Mouse (Mus musculus): ENCODE measurements around the gene Asah2. TPM values are rescaled to one million over a fixed set of nuclear protein-coding genes. Genes with fewer than 3 reads are reported as not detected.

The Asah2 gene
- polyA plus RNA-seq, 1 experiment from 2014 or later, result 0.22 TPM

GRCm38 (mm10) chr19:32106750-32107149 is 1.3 kb downstream of the Asah2 start:
- no peak overlapping the region for H3K4me2 ChIP-seq (ENCODE audit: low read length)
- H3K27ac ChIP-seq (ENCODE audit: low read length), result no peak overlapping the region
- 90% methylated on average over 2 of the region's 2 CpGs for WGBS
- H3K4me3 ChIP-seq (replicated peaks; ENCODE audit: low read length), result no peak overlapping the region
- H3K9me3 ChIP-seq (ENCODE audit: control insufficient read depth, low read length), result no peaks in the 10 kb centered on the region
- ATAC-seq, result no peak
- no peak overlapping the region for H3K9ac ChIP-seq (replicated peaks; ENCODE audit: low read depth, low read length)
- H3K27me3 ChIP-seq (replicated peaks; ENCODE audit: control insufficient read depth, insufficient read depth, low read length), result no peaks in the 10 kb centered on the region
- H3K36me3 ChIP-seq (ENCODE audit: control insufficient read depth, insufficient read depth), result no peaks in the 10 kb centered on the region
- H3K4me1 ChIP-seq (replicated peaks; ENCODE audit: control insufficient read depth, insufficient read depth, low read length), result no peaks in the 10 kb centered on the region

GRCm38 (mm10) chr19:32104217-32104616 is 3.8 kb downstream of the Asah2 start:
- no peak overlapping the region for H3K4me2 ChIP-seq (ENCODE audit: low read length)
- H3K27ac ChIP-seq (ENCODE audit: low read length), result no peak overlapping the region
- 71% methylated on average over 4 of the region's 4 CpGs for whole genome bisulfite sequencing
- H3K4me3 ChIP-seq (replicated peaks; ENCODE audit: low read length), result no peak overlapping the region
- H3K9ac ChIP-seq (replicated peaks; ENCODE audit: low read depth, low read length), result no peak overlapping the region
- H3K4me1 ChIP-seq (replicated peaks; ENCODE audit: control insufficient read depth, insufficient read depth, low read length), result no peaks in the 10 kb centered on the region
- H3K36me3 ChIP-seq (ENCODE audit: control insufficient read depth, insufficient read depth), result no peaks in the 10 kb centered on the region
- H3K9me3 ChIP-seq (ENCODE audit: control insufficient read depth, low read length), result no peaks in the 10 kb centered on the region
- no peak for ATAC-seq
- no peaks in the 10 kb centered on the region for H3K27me3 ChIP-seq (replicated peaks; ENCODE audit: control insufficient read depth, insufficient read depth, low read length)

GRCm38 (mm10) chr19:32102976-32103300 is 5.1 kb downstream of the Asah2 start:
- Histone ChIP-seq H3K9ac (replicated peaks; ENCODE audit: low read depth, low read length) (peak overlapping the region; percentile 48), H3K27ac (ENCODE audit: low read length) (no peak overlapping the region), H3K4me3 (replicated peaks; ENCODE audit: low read length) (peak overlapping the region; percentile 41), H3K4me2 (ENCODE audit: low read length) (peak overlapping the region; percentile 65), H3K36me3 (ENCODE audit: control insufficient read depth, insufficient read depth) (no peaks in the 10 kb centered on the region), H3K4me1 (replicated peaks; ENCODE audit: control insufficient read depth, insufficient read depth, low read length) (no peaks in the 10 kb centered on the region), H3K9me3 (ENCODE audit: control insufficient read depth, low read length) (no peaks in the 10 kb centered on the region), H3K27me3 (replicated peaks; ENCODE audit: control insufficient read depth, insufficient read depth, low read length) (no peaks in the 10 kb centered on the region)
- ATAC-seq, result peak; percentile 48
- 5% methylated on average over 9 of the region's 9 CpGs for WGBS

GRCm38 (mm10) chr19:32102294-32102975 is 5.6 kb downstream of the Asah2 start:
- no peak overlapping the region for H3K27ac ChIP-seq (ENCODE audit: low read length)
- H3K4me1 ChIP-seq (replicated peaks; ENCODE audit: control insufficient read depth, insufficient read depth, low read length), result no peaks in the 10 kb centered on the region
- 25% methylated on average over 18 of the region's 18 CpGs for WGBS
- H3K36me3 ChIP-seq (ENCODE audit: control insufficient read depth, insufficient read depth), result no peaks in the 10 kb centered on the region
- peak overlapping the region; percentile 48 for H3K9ac ChIP-seq (replicated peaks; ENCODE audit: low read depth, low read length)
- peak overlapping the region; percentile 65 for H3K4me2 ChIP-seq (ENCODE audit: low read length)
- no peaks in the 10 kb centered on the region for H3K27me3 ChIP-seq (replicated peaks; ENCODE audit: control insufficient read depth, insufficient read depth, low read length)
- ATAC-seq, result peak; percentile 41; the same call in 1 of the 2 replicates
- H3K9me3 ChIP-seq (ENCODE audit: control insufficient read depth, low read length), result no peaks in the 10 kb centered on the region
- peak overlapping the region; percentile 41 for H3K4me3 ChIP-seq (replicated peaks; ENCODE audit: low read length)

GRCm38 (mm10) chr19:32098582-32098981 is 9.4 kb downstream of the Asah2 start:
- H3K27me3 ChIP-seq (replicated peaks; ENCODE audit: control insufficient read depth, insufficient read depth, low read length), result no peaks in the 10 kb centered on the region
- no peak overlapping the region for H3K4me2 ChIP-seq (ENCODE audit: low read length)
- no peak overlapping the region for H3K4me3 ChIP-seq (replicated peaks; ENCODE audit: low read length)
- no peaks in the 10 kb centered on the region for H3K36me3 ChIP-seq (ENCODE audit: control insufficient read depth, insufficient read depth)
- no peaks in the 10 kb centered on the region for H3K4me1 ChIP-seq (replicated peaks; ENCODE audit: control insufficient read depth, insufficient read depth, low read length)
- no peak overlapping the region for H3K9ac ChIP-seq (replicated peaks; ENCODE audit: low read depth, low read length)
- no peaks in the 10 kb centered on the region for H3K9me3 ChIP-seq (ENCODE audit: control insufficient read depth, low read length)
- 78% methylated on average over 3 of the region's 3 CpGs for WGBS
- H3K27ac ChIP-seq (ENCODE audit: low read length), result no peak overlapping the region
- no peak for ATAC-seq

- 88% methylated on average over 4 of the region's 4 CpGs for WGBS
- no peak for ATAC-seq
- no peaks in the 10 kb centered on the region for H3K4me1 ChIP-seq (replicated peaks; ENCODE audit: control insufficient read depth, insufficient read depth, low read length)
These were observed 15.7 kb downstream of the Asah2 start for GRCm38 (mm10) chr19:32092358-32092757.

GRCm38 (mm10) chr19:32090804-32091203 is 17.2 kb downstream of the Asah2 start:
- Histone ChIP-seq H3K27me3 (replicated peaks; ENCODE audit: control insufficient read depth, insufficient read depth, low read length) (no peaks in the 10 kb centered on the region), H3K36me3 (ENCODE audit: control insufficient read depth, insufficient read depth) (no peaks in the 10 kb centered on the region), H3K4me3 (replicated peaks; ENCODE audit: low read length) (no peak overlapping the region), H3K9ac (replicated peaks; ENCODE audit: low read depth, low read length) (no peak overlapping the region), H3K4me2 (ENCODE audit: low read length) (no peak overlapping the region), H3K9me3 (ENCODE audit: control insufficient read depth, low read length) (no peaks in the 10 kb centered on the region), H3K4me1 (replicated peaks; ENCODE audit: control insufficient read depth, insufficient read depth, low read length) (no peaks in the 10 kb centered on the region), H3K27ac (ENCODE audit: low read length) (no peak overlapping the region)
- 87% methylated on average over 4 of the region's 4 CpGs for WGBS
- no peak for ATAC-seq

More at GRCm38 (mm10) chr19:32092358-32092757, 15.7 kb downstream of the Asah2 start:
- H3K4me3 ChIP-seq (replicated peaks; ENCODE audit: low read length), result no peak overlapping the region
- H3K9ac ChIP-seq (replicated peaks; ENCODE audit: low read depth, low read length), result no peak overlapping the region
- H3K4me2 ChIP-seq (ENCODE audit: low read length), result no peak overlapping the region
- no peaks in the 10 kb centered on the region for H3K27me3 ChIP-seq (replicated peaks; ENCODE audit: control insufficient read depth, insufficient read depth, low read length)
- H3K36me3 ChIP-seq (ENCODE audit: control insufficient read depth, insufficient read depth), result no peaks in the 10 kb centered on the region
- H3K27ac ChIP-seq (ENCODE audit: low read length), result no peak overlapping the region
- H3K9me3 ChIP-seq (ENCODE audit: control insufficient read depth, low read length), result no peaks in the 10 kb centered on the region

GRCm38 (mm10) chr19:32088570-32088969 is 19.4 kb downstream of the Asah2 start:
- Histone ChIP-seq H3K4me1 (replicated peaks; ENCODE audit: control insufficient read depth, insufficient read depth, low read length) (no peaks in the 10 kb centered on the region), H3K9me3 (ENCODE audit: control insufficient read depth, low read length) (no peaks in the 10 kb centered on the region), H3K9ac (replicated peaks; ENCODE audit: low read depth, low read length) (no peak overlapping the region), H3K4me2 (ENCODE audit: low read length) (no peak overlapping the region), H3K27me3 (replicated peaks; ENCODE audit: control insufficient read depth, insufficient read depth, low read length) (no peaks in the 10 kb centered on the region), H3K27ac (ENCODE audit: low read length) (no peak overlapping the region), H3K4me3 (replicated peaks; ENCODE audit: low read length) (no peak overlapping the region), H3K36me3 (ENCODE audit: control insufficient read depth, insufficient read depth) (no peaks in the 10 kb centered on the region)
- 90% methylated on average over 1 of the region's 1 CpGs for WGBS
- no peak for ATAC-seq

GRCm38 (mm10) chr19:32087736-32088470 is 20.1 kb downstream of the Asah2 start:
- no peaks in the 10 kb centered on the region for H3K27me3 ChIP-seq (replicated peaks; ENCODE audit: control insufficient read depth, insufficient read depth, low read length)
- H3K36me3 ChIP-seq (ENCODE audit: control insufficient read depth, insufficient read depth), result no peaks in the 10 kb centered on the region
- H3K4me1 ChIP-seq (replicated peaks; ENCODE audit: control insufficient read depth, insufficient read depth, low read length), result no peaks in the 10 kb centered on the region
- no peak overlapping the region for H3K4me3 ChIP-seq (replicated peaks; ENCODE audit: low read length)
- no peak overlapping the region for H3K27ac ChIP-seq (ENCODE audit: low read length)
- no peak overlapping the region for H3K9ac ChIP-seq (replicated peaks; ENCODE audit: low read depth, low read length)
- 88% methylated on average over 6 of the region's 6 CpGs for WGBS
- no peak for ATAC-seq
- no peak overlapping the region for H3K4me2 ChIP-seq (ENCODE audit: low read length)
- no peaks in the 10 kb centered on the region for H3K9me3 ChIP-seq (ENCODE audit: control insufficient read depth, low read length)

Data from forebrain, embryonic 16.5 days (tissue).